Mouse (Mus musculus) intestine, postnatal 0 days (tissue): Measurements from ENCODE around the gene Slc24a3. TPM values are rescaled to one million over a fixed set of nuclear protein-coding genes. Genes with fewer than 3 reads are reported as not detected.

Experiments
- ATAC-seq: fragments of 200-750 bp; cut with Nextera tagmentation; 2 replicates; pipeline ENCODE4 v1.8.0; 2017; ENCODE audit warnings: mild to moderate bottlenecking, moderate TSS enrichment, moderate library complexity
- H3K27ac ChIP-seq: fragments of 300-500 bp; sonication (generic); 2 replicates; pipeline ENCODE4 v1.5.1; 2014; ENCODE audit warnings: mild to moderate bottlenecking, low read depth, low read length, moderate library complexity
- H3K27me3 ChIP-seq: fragments of 300-500 bp; sonication (generic); replicated peaks from 2 replicates; pipeline ENCODE4 v1.6.1; 2014; ENCODE audit warnings: low read length, mixed read lengths; ENCODE audit not compliant: control insufficient read depth, insufficient read depth
- H3K36me3 ChIP-seq: fragments of 300-500 bp; sonication (generic); 2 replicates; pipeline ENCODE4 v1.6.1; 2014; ENCODE audit warnings: mild to moderate bottlenecking, moderate library complexity; ENCODE audit not compliant: control insufficient read depth, insufficient read depth
- H3K4me1 ChIP-seq: fragments of 300-500 bp; sonication (generic); replicated peaks from 2 replicates; pipeline ENCODE4 v1.6.1; 2014; ENCODE audit warnings: antibody characterized with exemption, low read length, mixed read lengths; ENCODE audit not compliant: control insufficient read depth, insufficient read depth
- H3K4me2 ChIP-seq: fragments of 300-500 bp; sonication (generic); replicated peaks from 2 replicates; pipeline ENCODE4 v1.6.1; 2014; ENCODE audit warnings: low read depth, mild to moderate bottlenecking, moderate library complexity
- H3K4me3 ChIP-seq: fragments of 300-500 bp; sonication (generic); 2 replicates; pipeline ENCODE4 v1.5.1; 2014; ENCODE audit warnings: low read depth, low read length
- H3K9ac ChIP-seq: fragments of 300-500 bp; sonication (generic); 2 replicates; pipeline ENCODE4 v1.6.1; 2014; ENCODE audit warnings: mild to moderate bottlenecking, low read depth, low read length
- H3K9me3 ChIP-seq: fragments of 300-500 bp; sonication (generic); 2 replicates; pipeline ENCODE4 v1.6.1; 2016; ENCODE audit warnings: mixed run types; ENCODE audit not compliant: control insufficient read depth
- CTCF ChIP-seq: sonication (generic); IDR thresholded peaks from 2 replicates; pipeline ENCODE4 v1.5.1; 2016; ENCODE audit warnings: low read depth, mild to moderate bottlenecking, control low read depth, antibody characterized with exemption, moderate library complexity
- WGBS: fragments of 180-500 bp; shearing (Covaris S2); extraction: QIAGEN DNeasy Blood & Tissue Kit; methylation state at CpG from one replicate; pipeline ENCODE4 v1.1.7; 2014; 5-methylcytosine and 5-hydroxymethylcytosine counted together
- polyA plus RNA-seq: library from polyadenylated mRNA; unstranded; fragments of >200 nt; fragmentation: Nextera tagmentation; extraction: Ambion mirVana; gene quantifications from 2 replicates; pipeline ENCODE4 v1.2.1, GENCODE M21; 2015

Gene Slc24a3
- polyA plus RNA-seq, 1 experiment from 2014 or later: 6.5 TPM

- Histone ChIP-seq H3K27ac (no peak overlapping the region), H3K9me3 (no peaks in the 10 kb centered on the region), H3K4me1 (no peaks in the 10 kb centered on the region), H3K36me3 (no peaks in the 10 kb centered on the region), H3K4me3 (no peak overlapping the region), H3K4me2 (no peak overlapping the region), H3K9ac (no peak overlapping the region), H3K27me3 (no peaks in the 10 kb centered on the region)
- 24% methylated on average over 9 of the region's 9 CpGs for WGBS
- no peak for ATAC-seq
- no peak for TF ChIP-seq CTCF
Measured at GRCm38 (mm10) chr2:145621119-145621518, 453.6 kb downstream of the Slc24a3 start.

DNA sequence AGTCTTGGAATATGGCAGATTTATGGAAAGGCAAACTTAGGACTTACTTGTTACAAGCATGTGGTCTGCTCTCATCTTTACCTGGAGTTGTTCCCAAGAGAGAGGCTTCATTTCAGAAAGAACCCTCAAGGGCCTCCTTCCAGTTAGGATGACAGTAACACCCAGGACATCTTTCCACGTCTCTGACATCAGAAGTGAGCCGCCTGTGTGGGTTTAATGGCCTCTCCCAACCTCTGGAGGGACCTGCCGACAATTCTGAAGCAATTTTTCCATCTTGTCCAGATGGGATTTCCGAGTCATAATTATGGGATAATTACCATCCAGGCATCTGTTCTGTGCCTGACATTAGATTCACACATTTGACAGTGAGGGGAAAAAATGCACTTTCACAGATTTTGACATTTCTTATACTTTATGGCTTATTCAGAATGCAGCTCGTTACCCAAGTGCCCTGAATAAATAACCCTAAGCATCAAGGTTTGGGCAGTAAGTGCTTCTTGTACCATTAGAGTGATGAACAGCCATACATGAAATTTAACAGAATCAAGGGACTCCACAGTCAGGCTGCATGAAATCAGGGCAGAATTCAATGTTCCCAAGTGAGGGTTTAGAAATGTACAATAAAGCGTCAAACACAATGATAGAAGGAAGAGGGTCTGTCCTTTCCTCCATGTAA, 463.7 kb downstream of the Slc24a3 start:
- TF ChIP-seq CTCF: no peak
- H3K4me3 ChIP-seq: no peak overlapping the region
- no peaks in the 10 kb centered on the region for H3K36me3 ChIP-seq
- no peaks in the 10 kb centered on the region for H3K4me1 ChIP-seq
- no peak overlapping the region for H3K4me2 ChIP-seq
- no peak overlapping the region for H3K9ac ChIP-seq
- H3K9me3 ChIP-seq: no peaks in the 10 kb centered on the region
- no peak overlapping the region for H3K27ac ChIP-seq
- no peaks in the 10 kb centered on the region for H3K27me3 ChIP-seq
- no peak for ATAC-seq
- WGBS: 75% methylated on average over 6 of the region's 6 CpGs

DNA sequence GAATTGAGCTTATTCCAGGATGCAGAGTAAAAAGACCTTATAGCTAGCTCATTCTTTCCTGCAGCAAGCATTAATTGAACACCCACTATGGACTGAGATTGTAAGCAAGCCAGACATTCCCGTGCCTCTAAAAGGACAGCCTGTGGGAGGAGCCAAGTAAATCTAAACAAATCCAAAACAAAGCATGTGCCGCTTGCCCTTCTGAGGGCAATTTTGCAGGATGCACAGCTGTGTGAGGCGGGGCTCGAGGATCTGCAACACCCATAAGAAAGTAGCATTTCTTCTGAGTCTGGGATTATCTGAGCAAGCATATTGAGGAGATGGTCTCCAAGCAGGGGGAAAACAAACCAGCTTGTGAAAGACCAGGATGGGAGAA, 464.2 kb downstream of the Slc24a3 start:
- H3K27ac ChIP-seq: no peak overlapping the region
- no peaks in the 10 kb centered on the region for H3K27me3 ChIP-seq
- 37% methylated on average over 4 of the region's 4 CpGs for WGBS
- no peak overlapping the region for H3K4me2 ChIP-seq
- TF ChIP-seq CTCF: no peak
- no peak overlapping the region for H3K9ac ChIP-seq
- H3K4me1 ChIP-seq: no peaks in the 10 kb centered on the region
- H3K4me3 ChIP-seq: no peak overlapping the region
- no peaks in the 10 kb centered on the region for H3K9me3 ChIP-seq
- ATAC-seq: no peak
- H3K36me3 ChIP-seq: no peaks in the 10 kb centered on the region

GRCm38 (mm10) chr2:145633811-145634210, 466.3 kb downstream of the Slc24a3 start:
- no peak overlapping the region for H3K4me2 ChIP-seq
- H3K27me3 ChIP-seq: no peaks in the 10 kb centered on the region
- WGBS: 54% methylated on average over 5 of the region's 5 CpGs
- no peak overlapping the region for H3K4me3 ChIP-seq
- H3K4me1 ChIP-seq: no peaks in the 10 kb centered on the region
- no peak for ATAC-seq
- no peak overlapping the region for H3K27ac ChIP-seq
- no peak overlapping the region for H3K9ac ChIP-seq
- no peaks in the 10 kb centered on the region for H3K9me3 ChIP-seq
- H3K36me3 ChIP-seq: no peaks in the 10 kb centered on the region
- TF ChIP-seq CTCF: no peak

GRCm38 (mm10) chr2:145640255-145640984, 472.9 kb downstream of the Slc24a3 start:
- H3K9me3 ChIP-seq: no peaks in the 10 kb centered on the region
- no peak overlapping the region for H3K27ac ChIP-seq
- no peak overlapping the region for H3K9ac ChIP-seq
- H3K4me3 ChIP-seq: no peak overlapping the region
- TF ChIP-seq CTCF: no peak
- H3K4me1 ChIP-seq: no peaks in the 10 kb centered on the region
- WGBS: 74% methylated on average over 21 of the region's 21 CpGs
- no peaks in the 10 kb centered on the region for H3K27me3 ChIP-seq
- H3K36me3 ChIP-seq: no peaks in the 10 kb centered on the region
- no peak overlapping the region for H3K4me2 ChIP-seq
- ATAC-seq: no peak

- no peaks in the 10 kb centered on the region for H3K27me3 ChIP-seq
- ATAC-seq: no peak
- H3K4me1 ChIP-seq: no peaks in the 10 kb centered on the region
- H3K9me3 ChIP-seq: no peaks in the 10 kb centered on the region
- H3K27ac ChIP-seq: no peak overlapping the region
- WGBS: 32% methylated on average over 12 of the region's 12 CpGs
- H3K4me2 ChIP-seq: no peak overlapping the region
- no peak overlapping the region for H3K9ac ChIP-seq
- peak; percentile 53 for TF ChIP-seq CTCF
- H3K36me3 ChIP-seq: no peaks in the 10 kb centered on the region
- H3K4me3 ChIP-seq: no peak overlapping the region
Measured at GRCm38 (mm10) chr2:145655373-145655960, 487.9 kb downstream of the Slc24a3 start.
